Mouse (Mus musculus): ENCODE results near the gene Ror2. TPM values are rescaled to one million over a fixed set of nuclear protein-coding genes. Genes with fewer than 3 reads are reported as not detected.

Ror2 gene
- polyA plus RNA-seq, 1 experiment from 2014 or later = 9.9 TPM

- WGBS = 81% methylated on average over 10 of the region's 10 CpGs
- Histone ChIP-seq H3K27me3 (ENCODE audit: insufficient read depth, low read length) (no peaks in the 10 kb centered on the region), H3K4me1 (ENCODE audit: insufficient read depth, low read length) (peaks cover 38% of the 10 kb centered on the region), H3K27ac (ENCODE audit: low read length) (no peak overlapping the region), H3K4me3 (ENCODE audit: low read length) (no peak overlapping the region), H3K4me2 (replicated peaks; ENCODE audit: low read depth, low read length) (no peak overlapping the region), H3K36me3 (ENCODE audit: insufficient read depth, low read length) (no peaks in the 10 kb centered on the region), H3K9me3 (ENCODE audit: low read length) (no peaks in the 10 kb centered on the region), H3K9ac (replicated peaks; ENCODE audit: low read length) (no peak overlapping the region)
- ATAC-seq (ENCODE audit: low FRiP score, low TSS enrichment) = no peak
These were observed 77.4 kb downstream of the Ror2 start for GRCm38 (mm10) chr13:53208556-53208955.

- peaks cover 43% of the 10 kb centered on the region for H3K4me1 ChIP-seq (ENCODE audit: insufficient read depth, low read length)
- ATAC-seq (ENCODE audit: low FRiP score, low TSS enrichment) = peak; percentile 50
- 19% methylated on average over 17 of the region's 17 CpGs for WGBS
These were observed 80.6 kb downstream of the Ror2 start for GRCm38 (mm10) chr13:53205128-53205911.

GRCm38 (mm10) chr13:53202439-53202830, 83.5 kb downstream of the Ror2 start:
- Histone ChIP-seq H3K4me1 (ENCODE audit: insufficient read depth, low read length) (peaks cover 43% of the 10 kb centered on the region), H3K4me3 (ENCODE audit: low read length) (no peak overlapping the region), H3K36me3 (ENCODE audit: insufficient read depth, low read length) (no peaks in the 10 kb centered on the region), H3K4me2 (replicated peaks; ENCODE audit: low read depth, low read length) (peak overlapping the region; percentile 41; the same call in 1 of the 2 replicates), H3K9me3 (ENCODE audit: low read length) (no peaks in the 10 kb centered on the region), H3K9ac (replicated peaks; ENCODE audit: low read length) (peak overlapping the region; percentile 57), H3K27me3 (ENCODE audit: insufficient read depth, low read length) (no peaks in the 10 kb centered on the region), H3K27ac (ENCODE audit: low read length) (peak overlapping the region; percentile 95)
- WGBS = 50% methylated on average over 5 of the region's 5 CpGs
- ATAC-seq (ENCODE audit: low FRiP score, low TSS enrichment) = no peak

More at GRCm38 (mm10) chr13:53205128-53205911, 80.6 kb downstream of the Ror2 start:
- H3K36me3 ChIP-seq (ENCODE audit: insufficient read depth, low read length) = no peaks in the 10 kb centered on the region
- H3K27me3 ChIP-seq (ENCODE audit: insufficient read depth, low read length) = no peaks in the 10 kb centered on the region
- no peak overlapping the region for H3K4me3 ChIP-seq (ENCODE audit: low read length)
- H3K27ac ChIP-seq (ENCODE audit: low read length) = peak overlapping the region; percentile 51
- 0 out of 2 replicates have a peak overlapping the region, but pooled peaks have one; percentile 2 for H3K4me2 ChIP-seq (replicated peaks; ENCODE audit: low read depth, low read length)
- no peak overlapping the region for H3K9ac ChIP-seq (replicated peaks; ENCODE audit: low read length)
- H3K9me3 ChIP-seq (ENCODE audit: low read length) = no peaks in the 10 kb centered on the region

GRCm38 (mm10) chr13:53201628-53202438, 84.1 kb downstream of the Ror2 start:
- Histone ChIP-seq H3K4me1 (ENCODE audit: insufficient read depth, low read length) (peaks cover 47% of the 10 kb centered on the region), H3K27me3 (ENCODE audit: insufficient read depth, low read length) (no peaks in the 10 kb centered on the region), H3K4me3 (ENCODE audit: low read length) (no peak overlapping the region), H3K9ac (replicated peaks; ENCODE audit: low read length) (peak overlapping the region; percentile 57), H3K27ac (ENCODE audit: low read length) (peak overlapping the region; percentile 95), H3K9me3 (ENCODE audit: low read length) (no peaks in the 10 kb centered on the region), H3K36me3 (ENCODE audit: insufficient read depth, low read length) (no peaks in the 10 kb centered on the region), H3K4me2 (replicated peaks; ENCODE audit: low read depth, low read length) (peak overlapping the region; percentile 41)
- WGBS = 4% methylated on average over 18 of the region's 18 CpGs
- peak; percentile 78 for ATAC-seq (ENCODE audit: low FRiP score, low TSS enrichment)

GRCm38 (mm10) chr13:53200121-53200520, 85.8 kb downstream of the Ror2 start:
- no peak for ATAC-seq (ENCODE audit: low FRiP score, low TSS enrichment)
- H3K4me3 ChIP-seq (ENCODE audit: low read length) = no peak overlapping the region
- H3K27ac ChIP-seq (ENCODE audit: low read length) = no peak overlapping the region
- H3K9ac ChIP-seq (replicated peaks; ENCODE audit: low read length) = no peak overlapping the region
- H3K27me3 ChIP-seq (ENCODE audit: insufficient read depth, low read length) = no peaks in the 10 kb centered on the region
- H3K36me3 ChIP-seq (ENCODE audit: insufficient read depth, low read length) = no peaks in the 10 kb centered on the region
- no peaks in the 10 kb centered on the region for H3K9me3 ChIP-seq (ENCODE audit: low read length)
- 75% methylated on average over 4 of the region's 4 CpGs for WGBS
- no peak overlapping the region for H3K4me2 ChIP-seq (replicated peaks; ENCODE audit: low read depth, low read length)
- peaks cover 48% of the 10 kb centered on the region for H3K4me1 ChIP-seq (ENCODE audit: insufficient read depth, low read length)

- WGBS = 83% methylated on average over 7 of the region's 7 CpGs
- no peak overlapping the region for H3K27ac ChIP-seq (ENCODE audit: low read length)
- no peaks in the 10 kb centered on the region for H3K36me3 ChIP-seq (ENCODE audit: insufficient read depth, low read length)
- no peak overlapping the region for H3K9ac ChIP-seq (replicated peaks; ENCODE audit: low read length)
- no peak for ATAC-seq (ENCODE audit: low FRiP score, low TSS enrichment)
- no peaks in the 10 kb centered on the region for H3K9me3 ChIP-seq (ENCODE audit: low read length)
- H3K4me1 ChIP-seq (ENCODE audit: insufficient read depth, low read length) = peaks cover 50% of the 10 kb centered on the region
- no peaks in the 10 kb centered on the region for H3K27me3 ChIP-seq (ENCODE audit: insufficient read depth, low read length)
- H3K4me3 ChIP-seq (ENCODE audit: low read length) = no peak overlapping the region
- no peak overlapping the region for H3K4me2 ChIP-seq (replicated peaks; ENCODE audit: low read depth, low read length)
These were observed 86.7 kb downstream of the Ror2 start for GRCm38 (mm10) chr13:53199262-53199661.

GRCm38 (mm10) chr13:53196690-53197089, 89.2 kb downstream of the Ror2 start:
- no peak for ATAC-seq (ENCODE audit: low FRiP score, low TSS enrichment)
- Histone ChIP-seq H3K27ac (ENCODE audit: low read length) (peak overlapping the region; percentile 67; the same call in 1 of the 2 replicates), H3K9ac (replicated peaks; ENCODE audit: low read length) (no peak overlapping the region), H3K36me3 (ENCODE audit: insufficient read depth, low read length) (no peaks in the 10 kb centered on the region), H3K9me3 (ENCODE audit: low read length) (no peaks in the 10 kb centered on the region), H3K4me3 (ENCODE audit: low read length) (no peak overlapping the region), H3K27me3 (ENCODE audit: insufficient read depth, low read length) (no peaks in the 10 kb centered on the region; the same call in 1 of the 2 replicates), H3K4me2 (replicated peaks; ENCODE audit: low read depth, low read length) (no peak overlapping the region), H3K4me1 (ENCODE audit: insufficient read depth, low read length) (peaks cover 51% of the 10 kb centered on the region)
- WGBS = 48% methylated on average over 7 of the region's 7 CpGs

GRCm38 (mm10) chr13:53195951-53196677, 89.8 kb downstream of the Ror2 start:
- H3K36me3 ChIP-seq (ENCODE audit: insufficient read depth, low read length) = no peaks in the 10 kb centered on the region
- no peaks in the 10 kb centered on the region; the same call in 1 of the 2 replicates for H3K27me3 ChIP-seq (ENCODE audit: insufficient read depth, low read length)
- H3K4me2 ChIP-seq (replicated peaks; ENCODE audit: low read depth, low read length) = no peak overlapping the region
- H3K27ac ChIP-seq (ENCODE audit: low read length) = peak overlapping the region; percentile 67; the same call in 1 of the 2 replicates
- ATAC-seq (ENCODE audit: low FRiP score, low TSS enrichment) = no peak
- no peak overlapping the region for H3K9ac ChIP-seq (replicated peaks; ENCODE audit: low read length)
- 65% methylated on average over 6 of the region's 6 CpGs for WGBS
- no peaks in the 10 kb centered on the region for H3K9me3 ChIP-seq (ENCODE audit: low read length)
- peaks cover 47% of the 10 kb centered on the region for H3K4me1 ChIP-seq (ENCODE audit: insufficient read depth, low read length)
- no peak overlapping the region for H3K4me3 ChIP-seq (ENCODE audit: low read length)

- H3K27ac ChIP-seq (ENCODE audit: low read length) = peak overlapping the region; percentile 41; the same call in 1 of the 2 replicates
These were observed 91.6 kb downstream of the Ror2 start for GRCm38 (mm10) chr13:53194306-53194705.

More at GRCm38 (mm10) chr13:53194306-53194705, 91.6 kb downstream of the Ror2 start:
- 80% methylated on average over 15 of the region's 15 CpGs for WGBS
- no peak for ATAC-seq (ENCODE audit: low FRiP score, low TSS enrichment)
- Histone ChIP-seq H3K4me2 (replicated peaks; ENCODE audit: low read depth, low read length) (no peak overlapping the region), H3K9ac (replicated peaks; ENCODE audit: low read length) (no peak overlapping the region), H3K27me3 (ENCODE audit: insufficient read depth, low read length) (no peaks in the 10 kb centered on the region; the same call in 1 of the 2 replicates), H3K4me3 (ENCODE audit: low read length) (no peak overlapping the region), H3K9me3 (ENCODE audit: low read length) (no peaks in the 10 kb centered on the region), H3K36me3 (ENCODE audit: insufficient read depth, low read length) (no peaks in the 10 kb centered on the region), H3K4me1 (ENCODE audit: insufficient read depth, low read length) (peaks cover 44% of the 10 kb centered on the region)
